17 mouse cellular contexts compared by ENCODE assay signal in the genomic region with DNA sequence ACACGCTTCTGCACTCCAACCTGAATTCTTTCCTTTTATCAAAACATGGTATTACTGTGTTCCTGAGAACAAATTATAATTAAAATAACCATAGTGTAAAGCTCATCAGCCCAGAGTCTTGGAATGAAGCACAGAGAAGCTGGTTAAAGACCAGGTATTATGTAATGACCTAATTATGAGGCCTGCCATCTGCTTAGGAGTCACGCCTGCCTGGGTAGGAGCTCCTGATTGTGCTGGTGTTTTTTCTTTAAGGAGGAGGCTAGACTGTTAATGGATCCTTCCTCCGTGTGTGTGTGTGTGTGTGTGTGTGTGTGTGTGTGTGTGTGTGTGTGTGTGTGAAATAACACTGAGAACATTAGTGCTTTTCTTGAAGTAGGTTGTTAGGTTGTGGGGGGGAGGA. TPM values are rescaled to one million over a fixed set of nuclear protein-coding genes. Genes with fewer than 3 reads are reported as not detected.
DNase-seq lines count a peak whose midpoint lies in the region; TF ChIP-seq lines count a peak whose summit lies in the region.
"Had no signal": no experiment of that assay in that cellular context is flagged by ENCODE, and none has a peak within 500 bp of the region (broad histone marks: within the 10 kb centered on the region; RNA-seq: fewer than 3 reads in every experiment).

No protein-coding gene starts in this region.

- peaks cover 14% of the 10 kb centered on the region; the same call in 1 of the 2 replicates for H3K4me1 ChIP-seq in cerebellum, adult 2 months (ENCODE audit: control insufficient read depth, insufficient read depth, low read length)
- H3K4me1 ChIP-seq: forebrain, embryonic 10.5 days; heart, embryonic 15.5 days; limb, embryonic 13.5 days; liver, embryonic 15.5 days had no signal

- no peak overlapping the region for H3K4me3 ChIP-seq in cerebellum, adult 2 months (replicated peaks; ENCODE audit: insufficient read depth, low read depth, low read length)
- H3K4me3 ChIP-seq: forebrain, embryonic 10.5 days; heart, embryonic 15.5 days; limb, embryonic 13.5 days; liver, embryonic 15.5 days; neural tube, embryonic 13.5 days had no signal

- TF ChIP-seq POLR2A in cerebellum, adult 2 months (IDR thresholded peaks at IDR 0.05; ENCODE audit: borderline replicate concordance, insufficient read depth, low read length), result no peak

- 29% methylated on average over 3 of the region's 3 CpGs for WGBS in cerebellum, adult 2 months

- no peak for TF ChIP-seq CTCF in cerebellum, adult 2 months (IDR thresholded peaks at IDR 0.05; ENCODE audit: borderline replicate concordance, insufficient read depth, low read depth, low read length)

- H3K27ac ChIP-seq in cerebellum, adult 2 months (ENCODE audit: insufficient read depth, low read length), result peak overlapping the region; percentile 92
- H3K27ac ChIP-seq: forebrain, embryonic 10.5 days; heart, embryonic 15.5 days; limb, embryonic 13.5 days; liver, embryonic 15.5 days; neural tube, embryonic 13.5 days; stomach, postnatal 0 days had no signal

- intact Hi-C loops in heart, postnatal 25 days (cut with DNase I), result no loop called here

- peak; percentile 75 for DNase-seq in heart, adult 11 months
- no peak for DNase-seq in heart, postnatal 25 days (ENCODE audit: low spot score)
- DNase-seq in kidney, postnatal 36 days, result peak; percentile 25 to 59
- DNase-seq in kidney, adult 18-20 months, result no peak
- DNase-seq in cerebellum, adult 2 months, result peak; percentile 62 to 85
- DNase-seq in retina, postnatal 1 day, result peak; percentile 48
- no peak for DNase-seq in adrenal gland, adult 8-10 months
- DNase-seq: heart, adult 18-20 months; lung, postnatal 10 days; right cerebral cortex, adult 18-20 months; thymus, postnatal 36 days had no signal

- H3K27me3 ChIP-seq in cerebellum, adult 2 months (ENCODE audit: control insufficient read depth, insufficient read depth, low read length), result no peaks in the 10 kb centered on the region
- H3K27me3 ChIP-seq: heart, embryonic 15.5 days; limb, embryonic 13.5 days; liver, embryonic 15.5 days; neural tube, embryonic 13.5 days had no signal

RNA-seq across cellular contexts. Expression of gene Aak1, which starts 49.7 kb away (rescaled TPM):
- 10 to 100 TPM; 75.4 to 89.1 TPM for total RNA-seq in heart, postnatal 25 days (2021)
- polyA plus RNA-seq in cerebellum, adult 2 months (2012; rRNA removed), result 152 and 165 TPM in 2 replicates
- 100 to 1,000 TPM; 129 to 147 (median 132) TPM for total RNA-seq in adrenal gland, adult 8-10 months (2022)

Comparison
In these comparisons a context has a peak if more than half of its experiments do, and no peak if none do; other contexts are left out.
1. DNase-seq: peak in heart, adult 11 months (single experiment), kidney, postnatal 36 days (2 of 2), cerebellum, adult 2 months (2 of 2) and retina, postnatal 1 day (single experiment); none in heart, postnatal 25 days (single experiment), kidney, adult 18-20 months (single experiment) and adrenal gland, adult 8-10 months (single experiment).